Mouse (Mus musculus): ENCODE measurements around the gene Pkn1.

- TF ChIP-seq POLR2A (IDR thresholded peaks at IDR 0.05; ENCODE audit: borderline replicate concordance, low read depth, low read length) (no peak), CTCF (IDR thresholded peaks at IDR 0.05; ENCODE audit: low read depth, low read length) (no peak)
Observed at GRCm38 (mm10) chr8:83697374-83698220, 1.4 kb downstream of the Pkn1 start.
